13 mouse cellular contexts compared by ENCODE assay signal in the genomic region with DNA sequence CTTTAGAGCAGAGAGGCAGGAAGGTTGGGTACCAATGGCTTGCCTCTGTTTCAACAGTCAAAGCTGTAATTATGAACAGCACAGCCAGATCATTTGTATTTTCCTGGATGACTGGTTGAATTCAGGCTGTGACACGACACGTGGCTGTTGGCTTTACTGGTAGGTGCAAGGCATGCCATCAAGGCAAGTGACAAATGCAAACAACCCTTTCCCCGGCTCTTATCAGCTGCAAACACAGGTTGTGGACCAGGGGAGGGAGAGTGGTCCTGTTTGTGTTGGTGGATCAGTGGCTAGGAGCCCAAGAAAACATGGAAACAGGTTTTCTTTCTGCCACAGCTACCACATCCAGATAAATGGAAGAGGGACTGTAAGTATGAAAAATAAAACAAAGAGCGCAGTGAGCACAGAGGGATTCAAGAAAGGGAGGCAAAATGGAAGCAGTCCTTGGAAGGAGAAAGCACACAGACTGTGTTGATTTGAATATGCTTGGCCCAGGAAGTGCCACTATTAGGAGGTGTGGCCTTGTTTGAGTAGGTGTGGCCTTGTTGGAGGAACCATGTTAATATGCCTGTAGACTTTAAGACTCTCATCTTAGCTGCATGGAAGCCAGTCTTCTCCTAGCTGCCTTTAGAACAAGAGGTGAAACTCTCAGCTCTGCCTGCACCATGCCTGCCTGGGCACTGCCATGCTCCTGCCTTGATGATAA.
"Had no signal": no experiment of that assay in that cellular context is flagged by ENCODE, and none has a peak within 500 bp of the region (broad histone marks: within the 10 kb centered on the region; RNA-seq: fewer than 3 reads in every experiment).

No protein-coding gene starts in this region.

- H3K36me3 ChIP-seq: limb, embryonic 15.5 days; liver, embryonic 12.5 days; midbrain, embryonic 12.5 days had no signal

- H3K9ac ChIP-seq: limb, embryonic 15.5 days; liver, embryonic 12.5 days; lung, embryonic 14.5 days; midbrain, embryonic 12.5 days had no signal

- H3K4me2 ChIP-seq: limb, embryonic 15.5 days; liver, embryonic 12.5 days; lung, embryonic 14.5 days; midbrain, embryonic 12.5 days had no signal

- ATAC-seq: liver, embryonic 12.5 days had no signal

- H3K27me3 ChIP-seq: limb, embryonic 15.5 days; liver, embryonic 12.5 days; midbrain, embryonic 12.5 days had no signal

- H3K9me3 ChIP-seq: limb, embryonic 15.5 days; liver, embryonic 12.5 days; midbrain, embryonic 12.5 days had no signal

- H3K4me1 ChIP-seq: limb, embryonic 15.5 days had no signal

- DNase-seq: kidney, adult 18-20 months; kidney, postnatal 10 days; kidney, postnatal 4 days; lung, embryonic 14.5 days; lung, postnatal 10 days; lung, postnatal 4 days; right cerebral cortex, adult 18-20 months; right cerebral cortex, postnatal 25 days; thymus, postnatal 36 days had no signal

- H3K27ac ChIP-seq: layer of hippocampus, adult 2 months; limb, embryonic 15.5 days; liver, embryonic 12.5 days; midbrain, embryonic 12.5 days had no signal

- H3K4me3 ChIP-seq: layer of hippocampus, adult 2 months; limb, embryonic 15.5 days; liver, embryonic 12.5 days; midbrain, embryonic 12.5 days had no signal
